Mouse (Mus musculus) neural tube, embryonic 13.5 days (tissue): ENCODE measurements at regions not wholly inside any gene's neighbourhood (a gene's known extent, or its start where the extent isn't known, plus 50 kb on each side); places are given as distances from the start of the nearest gene placed in this dataset.

Source experiments
- ATAC-seq: fragments of 200-750 bp; cut with Nextera tagmentation; 2 replicates; pipeline ENCODE4 v1.8.0; 2017; ENCODE audit warnings: low read depth, mild to moderate bottlenecking, moderate TSS enrichment, moderate library complexity
- H3K27ac ChIP-seq: fragments of 300-500 bp; sonication (generic); replicated peaks from 2 replicates; pipeline ENCODE4 v1.5.1; 2015; ENCODE audit warnings: moderate library complexity, mild to moderate bottlenecking, inconsistent platforms
- H3K27me3 ChIP-seq: fragments of 300-500 bp; sonication (generic); 2 replicates; pipeline ENCODE4 v1.6.1; 2015; ENCODE audit warnings: mild to moderate bottlenecking, inconsistent platforms
- H3K36me3 ChIP-seq: fragments of 300-500 bp; sonication (generic); 2 replicates; pipeline ENCODE4 v1.6.1; 2015; ENCODE audit warnings: mild to moderate bottlenecking, inconsistent platforms
- H3K4me1 ChIP-seq: fragments of 300-500 bp; sonication (generic); replicated peaks from 2 replicates; pipeline ENCODE4 v1.6.1; 2015; ENCODE audit warnings: inconsistent platforms
- H3K4me2 ChIP-seq: fragments of 300-500 bp; sonication (generic); 2 replicates; pipeline ENCODE4 v1.6.1; 2015; ENCODE audit warnings: inconsistent platforms, mild to moderate bottlenecking, moderate library complexity
- H3K4me3 ChIP-seq: fragments of 300-500 bp; sonication (generic); 2 replicates; pipeline ENCODE4 v1.5.1; 2015; ENCODE audit warnings: mild to moderate bottlenecking, inconsistent platforms
- H3K9ac ChIP-seq: fragments of 300-500 bp; sonication (generic); 2 replicates; pipeline ENCODE4 v1.6.1; 2015; ENCODE audit warnings: moderate library complexity, mild to moderate bottlenecking, inconsistent platforms
- H3K9me3 ChIP-seq: fragments of 300-500 bp; sonication (generic); 2 replicates; pipeline ENCODE4 v1.6.1; 2016; ENCODE audit warnings: inconsistent platforms
- WGBS: fragments of 180-500 bp; shearing (Covaris S2); methylation state at CpG from one replicate; pipeline ENCODE4 v1.1.7; 2015; 5-methylcytosine and 5-hydroxymethylcytosine counted together

DNA sequence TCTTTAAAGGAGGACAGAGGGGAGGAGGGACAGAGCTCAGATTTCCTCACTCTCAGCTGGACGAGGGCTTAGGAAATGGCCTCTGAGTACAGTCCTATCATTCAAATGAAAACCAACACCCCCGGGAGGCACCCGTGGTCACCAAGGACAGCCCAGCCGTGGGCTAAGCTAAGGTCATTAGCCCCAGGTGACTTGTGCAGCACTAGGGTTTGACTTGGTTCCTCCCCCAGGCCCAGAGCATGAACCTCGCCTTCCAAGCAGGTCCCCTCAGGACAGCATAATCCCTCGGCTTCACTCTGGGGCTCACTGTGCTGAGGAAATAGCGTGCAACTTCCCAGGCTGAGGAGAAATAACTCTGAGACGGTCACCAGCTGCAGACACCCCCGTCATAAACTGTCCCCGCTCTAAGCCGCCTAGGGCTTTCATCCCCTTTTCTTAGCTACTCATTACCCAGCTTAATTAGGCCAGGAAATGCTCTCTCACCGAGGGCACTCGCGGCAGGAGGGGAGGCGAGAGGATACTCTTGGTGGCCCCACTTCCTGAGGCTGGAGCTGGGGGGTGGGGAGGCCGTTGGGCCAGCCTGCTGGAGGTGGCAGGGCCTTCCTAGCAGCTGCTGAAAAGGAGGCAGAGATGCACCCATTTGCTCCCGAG is 61.0 kb upstream of the Hdhd5 start:
- H3K4me3 ChIP-seq, result no peak overlapping the region
- H3K27me3 ChIP-seq, result no peaks in the 10 kb centered on the region
- peak overlapping the region; percentile 29 for H3K27ac ChIP-seq
- no peak overlapping the region for H3K9ac ChIP-seq
- H3K4me1 ChIP-seq, result peaks cover 16% of the 10 kb centered on the region
- peak overlapping the region; percentile 11 for H3K4me2 ChIP-seq
- WGBS, result 3% methylated on average over 17 of the region's 17 CpGs
- H3K9me3 ChIP-seq, result no peaks in the 10 kb centered on the region
- peak; percentile 73 for ATAC-seq
- no peaks in the 10 kb centered on the region for H3K36me3 ChIP-seq

DNA sequence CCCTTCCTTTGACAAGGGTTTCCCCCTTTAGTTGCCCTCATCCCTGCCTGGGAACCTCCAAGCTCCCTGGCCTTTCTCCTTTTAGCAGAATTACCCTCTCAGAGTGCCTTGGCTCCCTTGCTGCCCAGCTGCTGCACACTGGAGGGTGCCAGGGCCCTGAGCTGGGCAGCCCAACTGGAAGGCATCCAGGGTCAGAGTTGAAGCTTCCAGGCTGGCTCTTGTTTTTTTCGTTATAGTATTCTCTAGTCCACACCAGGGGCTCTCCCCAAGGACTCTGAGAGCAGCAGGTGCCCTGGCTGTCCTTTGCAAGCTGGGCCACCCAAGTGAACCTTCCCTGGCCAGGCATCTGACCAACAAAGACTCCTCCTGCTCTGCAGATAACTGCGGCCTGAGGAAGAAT is 59.1 kb upstream of the Hdhd5 start:
- no peak overlapping the region for H3K27ac ChIP-seq
- H3K4me2 ChIP-seq, result no peak overlapping the region
- no peaks in the 10 kb centered on the region for H3K9me3 ChIP-seq
- no peaks in the 10 kb centered on the region for H3K36me3 ChIP-seq
- no peak for ATAC-seq
- H3K27me3 ChIP-seq, result no peaks in the 10 kb centered on the region
- H3K4me3 ChIP-seq, result no peak overlapping the region
- no peak overlapping the region for H3K9ac ChIP-seq
- WGBS, result 62% methylated on average over 2 of the region's 2 CpGs
- peaks cover 27% of the 10 kb centered on the region for H3K4me1 ChIP-seq

DNA sequence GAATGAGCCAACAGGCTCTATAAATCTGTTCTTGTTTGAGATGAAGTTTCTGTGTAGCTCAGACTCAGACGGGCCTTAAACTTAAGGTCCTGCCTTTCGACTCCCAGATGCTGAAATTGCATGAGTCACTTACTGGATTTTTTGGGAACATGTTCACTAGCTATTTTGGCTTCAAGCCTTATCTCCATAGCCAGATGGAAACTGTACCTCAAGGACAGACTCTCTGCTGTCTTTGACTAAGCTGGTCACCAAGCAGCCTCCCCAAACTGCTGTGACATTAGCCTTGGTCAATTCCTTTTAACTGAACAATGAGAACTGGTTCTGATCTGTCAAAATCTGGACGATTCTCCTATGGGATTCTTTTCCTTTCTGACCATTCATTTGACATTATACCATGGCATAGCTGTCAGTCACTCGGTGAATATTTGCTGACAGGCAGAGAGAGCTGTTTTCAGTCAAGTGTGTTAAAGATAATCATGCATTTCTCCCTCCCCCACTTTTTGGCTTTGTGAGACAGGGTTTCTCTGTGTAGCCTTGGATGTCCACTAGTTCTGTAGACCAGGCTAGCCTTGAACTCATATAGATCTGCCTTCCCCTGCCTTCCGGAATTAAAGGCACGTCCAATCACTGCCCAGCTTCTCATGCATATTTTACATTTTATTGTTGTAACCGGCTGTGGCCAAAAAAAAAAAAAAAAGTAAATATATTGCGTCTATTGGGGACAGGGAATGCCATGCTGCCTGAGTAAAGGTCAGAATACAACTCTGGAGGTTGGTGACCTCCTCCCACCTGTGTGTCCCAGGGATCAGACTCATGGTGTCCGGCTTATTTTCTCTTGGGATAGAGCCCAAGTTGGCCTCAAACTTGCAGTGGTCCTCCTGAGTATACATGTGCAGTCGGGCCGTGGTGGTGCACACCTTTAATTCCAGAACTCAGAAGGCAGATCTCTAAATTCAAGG is 57.9 kb upstream of the Hdhd5 start:
- H3K36me3 ChIP-seq, result no peaks in the 10 kb centered on the region
- WGBS, result 86% methylated on average over 11 of the region's 11 CpGs
- H3K9me3 ChIP-seq, result no peaks in the 10 kb centered on the region
- no peak overlapping the region for H3K27ac ChIP-seq
- no peak overlapping the region for H3K9ac ChIP-seq
- H3K27me3 ChIP-seq, result no peaks in the 10 kb centered on the region
- no peak overlapping the region for H3K4me3 ChIP-seq
- H3K4me2 ChIP-seq, result no peak overlapping the region
- peaks cover 30% of the 10 kb centered on the region for H3K4me1 ChIP-seq
- no peak for ATAC-seq

DNA sequence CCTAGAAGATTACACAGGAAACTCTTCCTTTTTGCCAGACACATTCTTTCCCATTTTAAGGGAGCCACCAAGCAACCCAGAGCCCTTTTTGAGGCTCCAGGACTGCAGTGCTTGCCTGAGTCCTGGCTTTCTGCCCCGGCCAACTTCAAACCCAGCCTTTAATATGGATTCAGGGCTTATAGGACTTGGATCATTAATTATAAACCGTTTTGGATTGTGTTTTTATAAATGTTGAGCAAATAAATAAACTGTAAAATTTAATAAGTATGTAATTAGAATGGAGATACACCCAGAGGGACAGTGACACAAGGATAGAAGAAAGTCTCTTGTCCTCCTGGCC is 54.8 kb upstream of the Hdhd5 start:
- Histone ChIP-seq H3K9ac (no peak overlapping the region), H3K27me3 (no peaks in the 10 kb centered on the region), H3K4me2 (no peak overlapping the region), H3K4me3 (no peak overlapping the region), H3K4me1 (peaks cover 20% of the 10 kb centered on the region), H3K36me3 (no peaks in the 10 kb centered on the region), H3K27ac (peak overlapping the region; percentile 72), H3K9me3 (no peaks in the 10 kb centered on the region)
- ATAC-seq, result no peak
- 43% methylated on average over 2 of the region's 2 CpGs for WGBS

DNA sequence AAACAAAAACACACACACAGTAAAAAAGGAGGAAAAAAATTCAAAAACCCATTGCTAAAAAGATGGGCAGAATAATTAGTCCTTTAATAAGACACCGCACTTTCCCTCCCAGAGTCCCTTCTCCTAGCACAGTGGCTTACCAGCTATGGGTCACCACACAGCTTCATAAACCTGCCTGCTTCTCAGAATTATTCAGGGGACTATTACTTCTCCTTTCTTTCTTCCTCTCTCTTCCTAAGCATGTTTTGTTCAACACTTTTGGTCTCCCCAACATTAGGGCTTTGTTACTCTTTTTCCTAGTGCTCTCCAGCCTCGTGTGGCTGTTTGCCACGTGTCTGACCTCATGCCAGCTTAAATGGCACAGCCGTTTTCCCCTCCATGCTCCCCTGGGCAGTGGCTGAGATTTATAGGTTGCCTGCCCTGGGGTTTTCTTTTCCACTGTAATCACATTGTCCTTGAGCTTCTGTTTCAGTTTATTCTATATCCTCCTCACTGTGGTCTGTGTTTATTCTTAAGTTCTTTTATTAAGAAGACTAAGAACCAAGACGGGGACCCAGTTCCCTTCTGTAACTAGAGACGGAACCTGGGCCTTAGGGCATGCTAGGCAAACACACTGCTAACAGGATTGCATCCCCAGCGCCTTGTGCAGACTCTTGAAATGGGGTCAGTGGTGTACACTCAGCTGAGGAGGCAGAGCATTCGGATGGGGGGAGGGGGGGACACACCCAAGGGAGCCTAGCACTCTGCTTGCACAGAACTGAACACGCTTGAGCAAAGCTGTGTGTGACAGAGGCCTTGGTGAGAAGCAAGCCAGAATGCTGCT is 54.2 kb upstream of the Hdhd5 start:
- peak overlapping the region; percentile 72 for H3K27ac ChIP-seq
- no peak overlapping the region for H3K9ac ChIP-seq
- H3K4me2 ChIP-seq, result no peak overlapping the region
- 0 out of 2 replicates have a peak, but pooled peaks have one; percentile 65 for ATAC-seq
- H3K36me3 ChIP-seq, result no peaks in the 10 kb centered on the region
- peaks cover 25% of the 10 kb centered on the region for H3K4me1 ChIP-seq
- no peak overlapping the region for H3K4me3 ChIP-seq
- H3K27me3 ChIP-seq, result no peaks in the 10 kb centered on the region
- H3K9me3 ChIP-seq, result no peaks in the 10 kb centered on the region
- 20% methylated on average over 9 of the region's 9 CpGs for WGBS

DNA sequence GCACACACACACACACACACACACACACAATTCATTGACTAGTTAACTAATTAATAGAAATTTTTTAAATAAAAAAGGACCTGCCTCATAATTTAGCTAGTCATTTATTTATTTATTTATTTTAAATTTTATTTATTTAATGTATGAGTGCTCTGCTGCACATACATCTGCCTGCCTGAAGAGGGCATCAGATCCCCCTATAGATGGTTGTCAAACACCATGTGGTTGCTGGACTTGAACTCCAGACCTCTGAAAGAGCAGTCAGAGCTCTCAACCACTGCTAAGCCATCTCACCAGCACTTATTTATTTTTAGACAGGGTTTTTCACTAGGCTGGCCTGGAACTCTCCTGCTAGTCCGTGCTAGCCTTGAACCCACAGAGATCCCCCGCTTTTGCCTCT is 50.6 kb upstream of the Hdhd5 start:
- Histone ChIP-seq H3K4me3 (no peak overlapping the region), H3K36me3 (no peaks in the 10 kb centered on the region), H3K9me3 (no peaks in the 10 kb centered on the region), H3K27ac (peak overlapping the region; percentile 88), H3K4me2 (no peak overlapping the region), H3K27me3 (no peaks in the 10 kb centered on the region), H3K9ac (no peak overlapping the region), H3K4me1 (peaks cover 45% of the 10 kb centered on the region)
- no peak for ATAC-seq
- 94% methylated on average over 2 of the region's 2 CpGs for WGBS
